Mouse (Mus musculus) CD4-positive, CD25-positive, alpha-beta regulatory T cell, adult 4 months (primary cell): ENCODE data around the gene Usp40. TPM values are rescaled to one million over a fixed set of nuclear protein-coding genes. Genes with fewer than 3 reads are reported as not detected.

Source experiments
- ATAC-seq: one replicate; pipeline ENCODE4 v1.8.0; 2017
- polyA plus RNA-seq, 2 experiments: library from polyadenylated mRNA; unstranded; fragments of 100-300 nt; shearing (Covaris generic); gene quantifications; one replicate each; pipeline ENCODE4 v1.2.1; 2017

The Usp40 gene
- polyA plus RNA-seq, 2 experiments from 2014 or later = 24.5 to 28.5 TPM

GRCm38 (mm10) chr1:87941765-87942164 is 66.6 kb downstream of the Usp40 start:
- no peak for ATAC-seq

DNA sequence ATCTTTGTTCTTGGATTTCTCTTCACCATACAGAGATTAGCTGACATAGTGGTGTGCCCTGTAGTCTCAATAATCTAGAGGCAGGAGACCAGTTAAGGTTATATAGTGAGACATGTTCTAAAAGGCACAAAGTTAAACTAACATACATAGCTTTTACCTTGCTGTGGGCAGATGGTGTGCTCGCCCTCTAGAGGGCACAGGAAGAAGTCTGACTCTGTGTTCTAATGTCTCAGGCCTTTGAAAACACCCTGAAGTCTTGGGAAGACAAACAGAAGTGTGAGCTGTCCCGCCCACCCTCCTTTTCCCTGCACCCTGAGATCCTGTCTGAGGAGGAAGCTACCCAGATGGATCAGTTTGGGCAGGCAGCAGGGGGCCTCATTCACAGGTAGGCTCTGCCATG is 71.8 kb downstream of the Usp40 start:
- peak; percentile 65 for ATAC-seq

DNA sequence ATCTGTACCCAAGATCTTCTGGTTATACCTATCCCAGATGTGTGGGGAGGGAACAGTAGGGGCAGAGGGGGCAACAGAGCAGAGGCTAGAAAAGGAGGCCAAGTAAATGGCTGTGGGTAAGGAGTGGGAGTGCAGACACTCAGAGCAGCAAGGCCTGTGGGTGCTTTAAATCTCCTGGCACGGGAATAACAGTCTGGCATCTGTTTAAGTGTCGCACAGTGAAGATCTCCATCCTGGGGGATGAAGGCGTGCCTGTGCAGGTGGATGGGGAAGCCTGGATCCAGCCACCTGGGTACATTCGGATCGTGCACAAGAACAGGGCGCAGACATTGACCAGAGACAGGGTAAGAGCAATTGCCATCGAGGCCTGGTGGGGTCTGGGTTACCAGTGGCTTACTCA is 72.3 kb downstream of the Usp40 start:
- ATAC-seq = no peak

- peak; percentile 31 for ATAC-seq
These were observed 72.8 kb downstream of the Usp40 start for GRCm38 (mm10) chr1:87935546-87935945.

DNA sequence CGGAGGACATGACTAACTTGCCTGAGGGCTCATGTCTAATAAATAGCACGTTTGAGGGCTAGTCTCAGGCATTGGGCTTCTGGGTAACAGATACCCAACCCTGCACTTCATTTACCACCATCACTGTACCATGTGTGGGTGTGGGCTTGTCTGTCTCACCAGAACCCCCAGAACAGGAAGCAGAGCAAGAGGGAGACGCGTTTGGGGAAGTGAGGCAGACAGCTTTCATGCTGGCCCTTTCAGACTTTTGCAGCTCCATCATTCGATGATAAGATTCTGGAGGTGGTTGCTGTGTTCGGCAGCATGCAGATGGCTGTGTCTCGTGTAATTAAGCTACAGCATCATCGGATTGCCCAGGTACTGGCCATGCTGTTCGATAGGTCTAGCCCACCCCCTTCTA is 73.3 kb downstream of the Usp40 start:
- ATAC-seq = peak; percentile 79

DNA sequence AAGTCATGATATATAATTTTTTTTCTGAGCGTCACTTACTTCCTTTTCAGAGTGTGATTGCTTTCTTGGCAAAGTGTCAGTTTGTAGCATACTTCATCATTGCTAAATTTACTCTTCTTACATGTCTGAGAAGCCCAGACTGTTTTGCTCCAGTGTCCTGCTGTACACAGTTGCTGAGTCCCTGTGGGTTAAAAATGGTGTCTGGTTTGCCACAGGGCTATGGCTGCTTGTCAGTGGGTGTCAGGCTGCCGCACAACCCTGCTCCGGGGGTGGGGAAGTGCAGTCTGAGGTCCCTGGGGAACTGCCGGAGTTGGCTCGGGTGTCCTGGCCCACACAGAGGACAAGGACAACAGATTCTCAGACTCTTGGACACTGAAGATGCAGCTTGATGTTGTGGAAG is 75.3 kb downstream of the Usp40 start:
- no peak for ATAC-seq

- ATAC-seq = no peak
These were observed 78.6 kb downstream of the Usp40 start for GRCm38 (mm10) chr1:87929730-87930129.

DNA sequence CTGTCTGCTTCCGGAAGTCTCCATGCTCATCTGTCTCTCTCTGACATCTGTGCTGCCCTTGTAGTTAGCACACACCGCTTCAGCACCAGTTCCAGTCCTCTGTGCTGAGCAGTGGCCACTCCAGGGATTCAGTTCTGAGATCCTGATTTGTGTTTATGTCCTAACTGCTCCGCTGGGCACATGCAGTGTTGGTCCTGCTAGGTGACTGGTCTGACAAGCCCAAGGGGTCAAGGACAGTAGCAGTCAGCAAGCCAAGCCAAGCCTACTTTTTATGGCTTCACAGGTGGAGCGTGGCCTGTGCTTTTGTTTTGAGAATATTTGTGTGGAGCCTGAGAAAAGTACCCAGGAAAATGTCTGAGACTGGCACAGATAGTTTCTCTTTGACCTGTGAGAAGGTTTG is 83.5 kb downstream of the Usp40 start:
- no peak for ATAC-seq

DNA sequence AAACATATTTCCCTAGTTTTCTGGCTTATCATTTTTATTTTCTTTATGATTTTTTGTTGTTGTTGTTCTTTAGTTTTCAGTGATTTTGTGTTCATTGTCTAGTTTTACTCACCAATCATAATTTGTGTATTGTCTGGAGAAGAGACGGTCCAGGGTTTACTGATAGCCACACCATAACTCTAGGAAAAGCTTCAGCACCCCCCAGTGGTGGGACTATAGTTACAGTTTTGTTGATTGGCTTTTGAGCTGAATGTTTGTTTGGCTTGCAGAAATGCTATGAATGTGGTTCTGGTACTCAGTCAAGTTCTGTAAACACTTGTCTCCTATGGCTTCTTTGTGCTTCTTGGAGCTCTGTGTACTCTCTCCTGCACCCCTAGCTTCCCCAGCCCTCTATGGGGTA is 85.7 kb downstream of the Usp40 start:
- ATAC-seq = no peak

GRCm38 (mm10) chr1:87920056-87920614 is 88.2 kb downstream of the Usp40 start:
- no peak for ATAC-seq

GRCm38 (mm10) chr1:87918061-87918460 is 90.3 kb downstream of the Usp40 start:
- no peak for ATAC-seq

DNA sequence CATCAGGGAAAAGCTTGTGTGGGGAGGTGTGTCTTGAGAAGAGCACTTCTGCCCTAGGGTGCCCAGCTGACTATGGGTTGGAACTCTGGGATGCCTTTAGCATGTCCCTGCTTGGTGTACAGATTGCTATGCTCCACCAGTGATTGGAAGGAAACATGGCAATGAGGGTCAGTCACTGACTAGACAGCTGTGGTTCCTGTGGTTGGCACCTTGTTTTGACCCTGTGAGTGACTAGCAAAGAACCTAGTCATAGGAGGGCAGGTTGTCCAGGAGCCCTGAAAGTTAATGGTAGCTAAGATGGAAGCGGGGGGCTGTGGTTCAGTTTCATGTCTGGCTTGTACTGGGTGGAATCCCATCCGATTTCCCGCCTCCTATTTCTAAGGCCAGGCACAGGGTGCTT is 91.0 kb downstream of the Usp40 start:
- no peak for ATAC-seq

DNA sequence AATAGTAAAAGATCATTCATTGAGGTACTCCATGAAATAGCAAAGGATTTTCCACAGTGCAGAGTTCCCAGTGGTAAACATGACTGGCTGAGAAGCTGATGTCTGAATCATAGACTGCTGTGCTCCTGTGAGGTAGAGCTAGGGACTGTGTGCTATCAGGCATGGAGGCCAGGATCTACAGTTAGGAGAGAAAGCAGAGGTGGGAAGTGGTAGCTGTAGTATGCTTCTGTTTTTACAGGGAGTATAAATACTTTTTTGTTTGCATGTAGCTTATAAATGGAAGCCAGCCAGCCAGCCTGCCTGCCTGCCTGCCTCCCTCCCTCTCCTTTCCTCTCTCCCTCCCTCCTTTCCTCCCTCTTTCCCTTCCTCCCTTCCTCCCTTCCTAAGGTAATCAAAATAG is 95.0 kb downstream of the Usp40 start:
- no peak for ATAC-seq

GRCm38 (mm10) chr1:87910428-87910827 is 97.9 kb downstream of the Usp40 start:
- ATAC-seq = no peak

DNA sequence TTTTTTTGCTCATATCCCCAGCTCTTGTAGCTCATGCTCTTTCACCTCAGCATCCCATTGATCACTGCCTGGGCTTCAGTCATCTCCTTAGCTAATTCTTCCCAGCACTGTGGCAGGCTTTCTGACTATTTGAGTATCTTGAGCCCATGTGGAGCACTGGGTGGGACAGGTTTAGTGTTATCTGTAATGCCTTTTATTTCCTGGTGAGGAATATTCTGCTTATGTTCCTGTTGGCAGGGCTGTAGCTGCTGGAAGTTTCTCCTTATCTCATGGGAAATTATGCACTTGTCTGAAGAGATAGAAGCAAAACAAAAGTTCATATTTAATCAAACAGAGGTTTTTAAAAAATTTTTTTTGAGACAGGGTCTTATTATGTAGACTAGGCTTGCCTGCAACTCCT is 98.8 kb downstream of the Usp40 start:
- no peak for ATAC-seq

DNA sequence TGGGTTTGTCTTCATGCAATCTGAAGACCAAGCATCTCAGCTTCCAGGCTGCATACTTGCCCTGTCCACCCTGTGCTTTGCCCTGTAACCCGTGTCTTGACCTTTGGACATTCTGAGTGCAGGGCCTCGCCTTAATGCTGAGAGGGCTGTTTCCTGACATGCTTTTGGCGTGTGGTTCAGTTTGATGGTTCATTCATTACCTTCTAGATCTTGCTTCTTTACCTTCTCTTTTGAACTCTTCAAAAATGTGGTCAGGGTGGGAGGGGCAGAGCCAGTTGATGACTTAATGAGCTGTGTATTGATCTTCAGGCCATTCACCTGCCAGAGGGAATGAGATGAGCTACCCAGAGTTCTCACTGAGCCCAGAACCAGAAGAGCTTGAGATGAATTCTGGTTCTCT is 99.6 kb downstream of the Usp40 start:
- no peak for ATAC-seq

DNA sequence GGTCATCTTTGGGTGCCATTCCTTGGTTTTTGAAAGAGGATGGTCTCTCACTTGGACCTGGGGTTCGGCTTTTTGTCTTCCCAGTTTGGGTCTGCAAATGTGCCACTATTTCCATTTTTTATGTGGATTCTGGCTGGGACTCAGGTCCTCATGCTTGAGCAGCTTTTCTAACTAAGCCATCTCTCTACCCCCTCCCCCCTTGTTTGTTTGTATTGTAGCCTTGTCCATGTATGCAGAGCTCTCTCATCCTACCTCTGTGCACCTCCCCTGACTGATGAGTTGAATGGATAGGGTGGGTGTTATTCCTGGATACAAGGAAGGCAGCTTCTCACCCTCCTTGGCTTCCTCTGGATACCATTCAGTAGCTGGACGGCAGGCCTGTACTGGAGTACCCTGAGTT is 100.3 kb downstream of the Usp40 start:
- no peak for ATAC-seq

- peak; percentile 90 for ATAC-seq
These were observed 101.9 kb downstream of the Usp40 start for GRCm38 (mm10) chr1:87906361-87906956.

- no peak for ATAC-seq
These were observed 106.2 kb downstream of the Usp40 start for GRCm38 (mm10) chr1:87902186-87902585.

GRCm38 (mm10) chr1:87900979-87901378 is 107.4 kb downstream of the Usp40 start:
- ATAC-seq = peak; percentile 70

DNA sequence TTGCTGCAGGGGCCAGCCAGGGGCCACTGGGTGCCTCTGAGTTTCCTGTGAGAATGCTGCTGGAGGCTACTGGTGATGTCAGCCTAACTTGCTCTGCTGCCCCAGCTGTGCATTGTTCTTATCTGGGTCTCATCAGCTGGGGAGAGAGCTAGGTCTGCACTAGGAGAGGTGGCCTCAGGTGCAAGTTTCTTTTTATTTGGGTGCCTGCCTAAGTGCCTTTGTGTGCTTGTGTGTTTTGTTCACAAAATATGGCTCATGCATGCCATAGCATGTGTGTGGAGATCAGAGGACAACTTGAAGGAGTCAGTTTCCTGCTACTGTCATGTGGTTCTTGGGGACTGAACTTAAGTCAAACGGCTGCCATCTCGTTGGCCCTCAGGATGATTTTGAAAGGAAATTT is 108.7 kb downstream of the Usp40 start:
- ATAC-seq = peak; percentile 74

GRCm38 (mm10) chr1:87896921-87897320 is 111.4 kb downstream of the Usp40 start:
- no peak for ATAC-seq
